Mouse (Mus musculus) midbrain, embryonic 14.5 days (tissue): ENCODE measurements at regions not wholly inside any gene's neighbourhood (a gene's known extent, or its start where the extent isn't known, plus 50 kb on each side); places are given as distances from the start of the nearest gene placed in this dataset.
A peak's percentile ranks its signal among the peaks of the same experiment; 100 is the strongest.

ENCODE experiments used
- ATAC-seq: fragments of 200-750 bp; cut with Nextera tagmentation; 2 replicates; pipeline ENCODE4 v1.8.0; 2017; ENCODE audit warnings: moderate number of reproducible peaks, moderate library complexity; ENCODE audit not compliant: low FRiP score, low TSS enrichment
- DNase-seq: peaks from one replicate; pipeline ENCODE4 v3.0.0-alpha.2; 2015
- H3K27ac ChIP-seq: fragments of 300-500 bp; sonication (generic); replicated peaks from 2 replicates; pipeline ENCODE4 v1.5.1; 2014; ENCODE audit warnings: mild to moderate bottlenecking, low read depth, low read length, moderate library complexity
- H3K27me3 ChIP-seq: fragments of 300-500 bp; sonication (generic); 2 replicates; pipeline ENCODE4 v1.6.1; 2014; ENCODE audit warnings: low read length, control low read depth, mixed read lengths; ENCODE audit not compliant: control insufficient read depth, insufficient read depth
- H3K36me3 ChIP-seq: fragments of 300-500 bp; sonication (generic); 2 replicates; pipeline ENCODE4 v1.6.1; 2014; ENCODE audit warnings: low read length, control low read depth; ENCODE audit not compliant: control insufficient read depth, insufficient read depth
- H3K4me1 ChIP-seq: fragments of 300-500 bp; sonication (generic); 2 replicates; pipeline ENCODE4 v1.6.1; 2014; ENCODE audit warnings: mild to moderate bottlenecking, antibody characterized with exemption, low read length, control low read depth; ENCODE audit not compliant: control insufficient read depth, insufficient read depth
- H3K4me2 ChIP-seq: fragments of 300-500 bp; sonication (generic); 2 replicates; pipeline ENCODE4 v1.6.1; 2014; ENCODE audit warnings: mild to moderate bottlenecking, low read length, moderate library complexity
- H3K4me3 ChIP-seq: fragments of 300-500 bp; sonication (generic); replicated peaks from 2 replicates; pipeline ENCODE4 v1.5.1; 2014; ENCODE audit warnings: low read depth, low read length
- H3K9ac ChIP-seq: fragments of 300-500 bp; sonication (generic); replicated peaks from 2 replicates; pipeline ENCODE4 v1.6.1; 2014; ENCODE audit warnings: mild to moderate bottlenecking, low read length, moderate library complexity
- H3K9me3 ChIP-seq: fragments of 300-500 bp; sonication (generic); 2 replicates; pipeline ENCODE4 v1.6.1; 2016; ENCODE audit warnings: low read length, control low read depth, mixed read lengths; ENCODE audit not compliant: control insufficient read depth
- WGBS: fragments of 180-500 bp; shearing (Covaris S2); extraction: QIAGEN DNeasy Blood & Tissue Kit; methylation state at CpG from one replicate; pipeline ENCODE4 v1.1.7; 2014; 5-methylcytosine and 5-hydroxymethylcytosine counted together

DNA sequence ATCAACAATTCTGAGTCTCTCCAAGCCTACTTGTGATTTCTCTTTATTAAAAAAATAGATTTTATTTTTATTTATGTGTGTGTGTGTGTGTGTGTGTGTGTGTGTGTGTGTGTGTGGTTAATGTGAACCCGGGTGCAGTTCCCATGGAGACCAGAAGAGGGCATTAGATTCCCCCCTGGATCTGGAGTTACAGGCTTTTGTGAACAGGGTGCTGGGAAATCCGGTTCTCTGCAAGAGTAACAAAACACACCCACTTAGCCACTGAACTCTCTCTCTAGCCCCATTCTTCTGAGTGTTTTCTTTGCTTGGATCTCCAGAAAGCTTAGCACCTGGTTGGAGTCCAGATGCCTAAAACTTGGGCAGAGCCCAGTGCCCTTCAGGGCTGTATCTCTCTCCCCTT, 198.4 kb downstream of the Nucb2 start:
- ATAC-seq (no peak), DNase-seq (no peak)
- Histone ChIP-seq H3K9me3 (0 out of 2 replicates have a peak, but pooled peaks cover 4% of the 10 kb centered on the region), H3K4me3 (no peak overlapping the region), H3K4me1 (no peaks in the 10 kb centered on the region), H3K9ac (no peak overlapping the region), H3K4me2 (no peak overlapping the region), H3K27me3 (no peaks in the 10 kb centered on the region), H3K36me3 (no peaks in the 10 kb centered on the region), H3K27ac (no peak overlapping the region)
- 95% methylated on average over 2 of the region's 2 CpGs for WGBS

DNA sequence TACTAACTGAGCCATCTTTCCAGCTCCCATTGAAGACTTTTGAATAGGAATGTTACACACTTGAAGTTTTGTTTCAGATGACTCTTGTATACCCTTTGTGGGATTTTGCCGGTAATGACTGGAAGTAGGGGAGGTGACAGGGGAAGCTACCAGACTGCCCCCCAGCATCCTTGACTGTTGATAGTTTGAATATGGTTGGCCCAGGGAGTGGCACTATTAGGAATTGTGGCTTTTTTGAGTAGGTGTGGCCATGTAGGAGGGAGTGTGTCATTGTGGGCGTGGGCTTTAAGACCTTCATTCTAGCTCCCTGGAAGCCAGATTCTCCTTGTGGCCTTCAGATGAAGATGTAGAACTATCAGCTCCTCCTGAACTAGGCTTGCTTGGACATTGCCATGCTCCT, 207.4 kb downstream of the Nucb2 start:
- H3K4me3 ChIP-seq = no peak overlapping the region
- no peak overlapping the region for H3K4me2 ChIP-seq
- H3K27me3 ChIP-seq = no peaks in the 10 kb centered on the region
- no peak for DNase-seq
- H3K9me3 ChIP-seq = no peaks in the 10 kb centered on the region
- 93% methylated on average over 2 of the region's 2 CpGs for WGBS
- no peaks in the 10 kb centered on the region for H3K4me1 ChIP-seq
- ATAC-seq = no peak
- no peaks in the 10 kb centered on the region for H3K36me3 ChIP-seq
- H3K9ac ChIP-seq = no peak overlapping the region
- H3K27ac ChIP-seq = no peak overlapping the region

DNA sequence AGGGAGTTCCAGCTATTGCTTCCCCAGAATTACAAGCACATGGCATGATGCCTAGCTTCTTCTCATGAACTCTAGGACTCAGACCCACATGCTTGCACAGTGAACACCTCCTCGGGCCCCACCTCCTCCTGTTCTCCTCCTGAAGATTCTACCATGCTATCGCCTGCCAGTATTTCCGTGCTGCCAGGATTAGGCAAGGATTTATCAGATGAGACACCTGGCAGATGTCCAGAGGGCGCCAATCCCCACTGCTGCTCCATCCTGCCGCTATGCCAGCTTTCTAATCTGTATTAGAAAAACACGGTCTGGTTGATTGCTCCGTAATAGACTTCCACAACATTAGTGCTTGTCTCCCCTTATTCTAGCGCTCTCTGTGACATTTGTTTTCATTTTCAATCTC, 209.0 kb downstream of the Nucb2 start:
- Histone ChIP-seq H3K4me1 (no peaks in the 10 kb centered on the region), H3K27ac (no peak overlapping the region), H3K9ac (no peak overlapping the region), H3K4me3 (no peak overlapping the region), H3K27me3 (no peaks in the 10 kb centered on the region), H3K36me3 (no peaks in the 10 kb centered on the region), H3K4me2 (no peak overlapping the region), H3K9me3 (no peaks in the 10 kb centered on the region)
- WGBS = 54% methylated on average over 8 of the region's 8 CpGs
- no peak for ATAC-seq
- DNase-seq = peak; percentile 64

DNA sequence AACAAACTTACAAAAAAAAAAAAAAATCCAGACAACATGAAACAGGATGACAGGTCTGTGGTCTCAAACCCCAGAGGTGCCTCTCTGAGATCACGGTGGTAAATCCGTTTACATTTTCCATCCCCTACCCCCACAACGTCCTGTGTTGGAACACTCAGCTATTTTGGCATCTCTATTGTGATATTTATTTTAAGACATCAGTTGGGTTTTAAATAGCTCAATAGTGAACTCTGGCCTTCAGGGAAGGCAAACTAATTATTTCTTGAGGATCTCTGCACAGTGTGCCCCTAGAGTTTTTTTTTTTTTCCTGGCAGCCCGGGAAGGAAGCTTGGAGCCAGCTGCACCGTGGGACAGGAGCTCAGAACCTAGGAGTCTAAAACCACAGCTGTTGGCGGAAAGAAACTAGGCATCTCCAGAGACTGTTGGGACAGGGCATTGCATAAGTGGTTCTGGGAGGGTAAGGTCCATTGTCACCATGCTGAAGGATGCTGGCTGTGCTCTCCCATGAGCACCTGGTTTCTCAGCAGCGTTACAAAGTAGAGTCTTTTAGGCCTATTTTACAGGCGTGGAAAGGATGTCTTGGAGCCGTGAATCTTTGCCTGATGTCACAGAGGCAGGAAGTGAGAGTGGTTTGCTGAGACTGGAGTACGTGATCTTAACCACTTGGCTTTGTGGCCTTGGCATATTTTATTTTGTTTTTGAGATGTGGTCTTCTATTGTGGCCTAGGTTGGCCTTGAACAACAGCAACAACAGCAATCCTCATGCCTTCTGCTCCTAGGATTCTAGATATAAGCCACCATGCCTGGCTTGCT, 211.3 kb downstream of the Nucb2 start:
- Histone ChIP-seq H3K4me2 (no peak overlapping the region), H3K27me3 (no peaks in the 10 kb centered on the region), H3K9ac (no peak overlapping the region), H3K4me3 (no peak overlapping the region), H3K27ac (no peak overlapping the region), H3K36me3 (no peaks in the 10 kb centered on the region), H3K4me1 (no peaks in the 10 kb centered on the region), H3K9me3 (no peaks in the 10 kb centered on the region)
- DNase-seq (no peak), ATAC-seq (no peak)
- WGBS = 66% methylated on average over 10 of the region's 10 CpGs

DNA sequence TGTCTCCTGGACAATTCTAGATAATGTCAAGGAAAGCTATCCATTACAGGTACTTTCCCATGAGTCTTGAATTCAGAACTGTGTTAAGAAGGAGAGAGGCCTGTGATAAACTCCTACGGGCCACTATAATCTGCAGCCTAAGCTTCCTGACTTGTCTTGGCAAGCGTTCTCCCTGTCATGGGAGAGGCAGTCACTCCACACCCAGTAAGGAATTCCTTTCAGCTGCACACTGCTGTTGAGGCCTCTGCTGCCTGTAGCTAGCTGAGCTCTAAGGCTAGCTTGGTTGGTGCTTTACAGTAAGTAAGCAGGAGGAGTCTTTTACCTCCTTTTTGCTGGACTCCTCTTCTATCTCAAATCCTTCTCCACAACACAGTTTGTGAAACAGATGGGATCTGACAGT, 224.2 kb downstream of the Nucb2 start:
- H3K27me3 ChIP-seq = no peaks in the 10 kb centered on the region
- DNase-seq = peak; percentile 4
- H3K36me3 ChIP-seq = no peaks in the 10 kb centered on the region
- no peak overlapping the region for H3K27ac ChIP-seq
- no peak overlapping the region for H3K4me3 ChIP-seq
- H3K9ac ChIP-seq = no peak overlapping the region
- no peak overlapping the region for H3K4me2 ChIP-seq
- WGBS = 65% methylated on average over 2 of the region's 2 CpGs
- H3K4me1 ChIP-seq = no peaks in the 10 kb centered on the region
- ATAC-seq = no peak
- no peaks in the 10 kb centered on the region for H3K9me3 ChIP-seq

DNA sequence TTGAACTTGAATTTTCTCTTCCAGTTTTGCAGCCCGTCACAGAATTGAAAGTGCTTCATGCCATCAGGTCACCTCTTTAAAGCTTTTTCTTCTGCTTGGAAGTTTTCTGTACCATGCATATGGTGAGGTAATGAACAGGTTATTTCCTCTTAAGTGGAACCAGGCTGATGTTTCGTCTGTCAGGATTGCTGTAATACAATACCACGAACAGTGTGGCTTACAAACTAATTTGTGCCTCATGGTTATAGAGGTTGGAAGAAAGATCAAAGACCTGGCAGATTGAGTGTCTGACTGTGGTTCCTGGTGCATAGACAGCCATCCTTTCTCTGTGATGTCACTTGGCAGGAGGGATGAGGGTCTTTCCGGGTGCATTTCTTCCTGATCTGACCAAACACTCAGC, 225.6 kb downstream of the Nucb2 start:
- ATAC-seq = no peak
- H3K27me3 ChIP-seq = no peaks in the 10 kb centered on the region
- H3K4me1 ChIP-seq = no peaks in the 10 kb centered on the region
- no peaks in the 10 kb centered on the region for H3K36me3 ChIP-seq
- no peaks in the 10 kb centered on the region for H3K9me3 ChIP-seq
- no peak overlapping the region for H3K4me3 ChIP-seq
- H3K4me2 ChIP-seq = no peak overlapping the region
- H3K9ac ChIP-seq = no peak overlapping the region
- 72% methylated on average over 4 of the region's 4 CpGs for WGBS
- no peak for DNase-seq
- H3K27ac ChIP-seq = no peak overlapping the region

DNA sequence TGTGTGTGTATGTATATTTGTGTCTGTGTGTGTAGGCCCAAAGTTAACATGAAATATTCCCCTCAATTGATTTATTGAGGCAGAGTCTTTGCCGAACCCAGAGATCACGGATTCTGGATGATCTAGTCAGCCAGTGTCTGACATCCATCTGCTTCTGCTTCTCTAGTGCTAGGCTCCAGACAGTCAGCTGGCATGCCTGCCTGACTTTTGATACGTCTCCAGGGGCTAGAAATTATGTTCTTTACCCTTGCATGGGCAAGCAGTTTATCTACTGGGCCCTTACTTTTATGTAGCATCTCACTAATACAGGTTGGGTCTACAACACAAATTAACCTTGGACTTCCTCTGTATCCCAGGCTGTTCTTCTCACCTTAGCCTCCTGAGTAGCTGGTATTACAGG, 231.5 kb downstream of the Nucb2 start:
- H3K27ac ChIP-seq = no peak overlapping the region
- ATAC-seq = no peak
- H3K27me3 ChIP-seq = no peaks in the 10 kb centered on the region
- no peaks in the 10 kb centered on the region for H3K9me3 ChIP-seq
- H3K4me3 ChIP-seq = no peak overlapping the region
- H3K4me1 ChIP-seq = no peaks in the 10 kb centered on the region
- H3K4me2 ChIP-seq = no peak overlapping the region
- H3K36me3 ChIP-seq = no peaks in the 10 kb centered on the region
- WGBS = 71% methylated on average over 3 of the region's 3 CpGs
- no peak overlapping the region for H3K9ac ChIP-seq
- no peak for DNase-seq

DNA sequence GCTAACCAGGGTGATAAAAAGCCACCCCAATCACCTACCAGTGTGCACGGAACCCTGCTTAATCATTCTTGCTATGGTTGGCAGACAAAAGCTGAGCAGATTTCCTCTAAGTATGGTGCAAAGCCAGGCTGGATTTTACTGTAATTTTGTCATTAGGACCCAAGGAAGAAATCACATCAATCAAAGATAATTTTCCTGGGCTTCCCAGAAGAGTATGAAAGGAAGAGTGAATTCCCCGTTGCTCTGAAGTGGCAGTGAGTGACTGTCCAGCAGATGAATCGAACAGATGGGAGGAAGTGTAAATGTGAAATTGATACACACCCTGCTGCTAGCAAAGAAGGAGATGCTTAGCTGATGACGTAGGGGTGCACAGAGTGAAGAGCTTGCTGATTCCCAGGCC, 232.2 kb downstream of the Nucb2 start:
- H3K4me1 ChIP-seq = no peaks in the 10 kb centered on the region
- no peaks in the 10 kb centered on the region for H3K27me3 ChIP-seq
- ATAC-seq = no peak
- no peak for DNase-seq
- H3K9ac ChIP-seq = no peak overlapping the region
- H3K4me3 ChIP-seq = no peak overlapping the region
- WGBS = 67% methylated on average over 4 of the region's 4 CpGs
- H3K9me3 ChIP-seq = no peaks in the 10 kb centered on the region
- no peak overlapping the region for H3K27ac ChIP-seq
- H3K4me2 ChIP-seq = no peak overlapping the region
- no peaks in the 10 kb centered on the region for H3K36me3 ChIP-seq

DNA sequence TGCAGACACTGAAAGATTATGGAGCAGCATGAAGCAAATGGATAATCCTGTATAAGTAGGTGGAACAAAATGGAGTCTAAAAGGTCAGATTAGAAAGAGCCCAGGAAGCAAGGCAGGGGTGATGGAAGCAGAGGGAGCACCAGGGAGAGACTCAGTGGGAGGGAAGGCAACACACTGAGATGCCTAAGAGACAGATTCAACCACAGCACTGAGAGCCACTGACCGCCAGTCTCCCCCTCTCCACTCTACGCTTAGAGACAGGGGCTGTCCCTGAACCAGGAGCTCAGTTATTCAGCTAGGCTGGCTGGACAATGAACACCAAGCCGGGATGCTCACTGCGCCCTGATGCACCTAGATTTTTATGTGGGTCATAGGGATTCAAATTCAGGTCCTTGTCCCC, 233.8 kb downstream of the Nucb2 start:
- DNase-seq (no peak), ATAC-seq (no peak)
- Histone ChIP-seq H3K36me3 (no peaks in the 10 kb centered on the region), H3K9ac (no peak overlapping the region), H3K4me2 (no peak overlapping the region), H3K9me3 (no peaks in the 10 kb centered on the region), H3K27ac (no peak overlapping the region), H3K27me3 (no peaks in the 10 kb centered on the region), H3K4me3 (no peak overlapping the region), H3K4me1 (no peaks in the 10 kb centered on the region)
- 80% methylated on average over 4 of the region's 4 CpGs for WGBS
